Mouse (Mus musculus) A20 (cell line): ENCODE measurements around the gene Klk14.
"Not testable (repeated sequence)": the region's sequence is repeated elsewhere in the genome, so short reads cannot be mapped to it uniquely, and the experiment has no call there.

Experiments used
- DNase-seq: peaks from one replicate; pipeline ENCODE4 v3.0.0-alpha.2; 2011; ENCODE audit warnings: low read depth, low spot score

Klk14 gene

DNA sequence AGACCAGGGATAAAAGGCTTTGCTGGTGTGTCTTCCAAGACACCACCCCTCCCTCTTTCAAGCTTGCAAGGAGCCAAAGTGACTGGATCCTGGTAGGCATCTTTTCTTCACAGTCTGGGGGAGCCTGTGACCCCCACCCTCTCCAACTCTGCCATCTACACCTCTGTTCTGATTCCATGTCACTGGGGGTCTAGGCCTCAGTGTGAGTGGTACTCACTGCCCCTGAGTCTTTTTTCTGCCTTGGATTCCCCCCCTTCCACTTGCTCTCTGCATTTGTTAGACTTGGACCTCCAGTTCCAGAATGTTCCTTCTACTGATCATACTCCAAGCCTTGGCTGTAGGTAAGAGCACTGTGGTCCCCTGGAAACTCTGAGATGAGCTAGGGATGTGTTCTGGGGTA lies at the start of gene Klk14:
Klk14 (plus strand) TSS at position 301 of the 400 bp plus-strand sequence.
- no peak for DNase-seq

DNA sequence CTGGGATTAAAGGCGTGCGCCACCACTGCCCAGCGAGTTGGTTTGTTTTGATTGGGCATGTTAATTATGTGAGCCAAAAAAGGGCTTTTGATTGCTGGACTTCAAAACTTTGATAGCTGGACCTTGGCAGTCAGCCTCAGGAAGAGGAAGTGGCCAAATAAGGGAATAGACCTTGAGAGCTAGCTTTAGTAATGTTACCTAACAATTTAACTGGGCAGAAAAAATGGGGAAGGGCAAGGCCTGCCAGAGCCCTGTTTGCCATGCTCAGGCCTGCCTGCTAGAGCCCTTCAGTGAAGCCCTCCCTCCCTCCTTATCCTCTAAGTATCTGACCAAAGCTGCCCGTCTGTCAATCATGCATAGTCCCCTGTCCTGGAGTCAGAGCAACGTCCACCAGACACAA lies 47.6 kb upstream of the Klk14 start:
- DNase-seq, result peak; percentile 4

DNA sequence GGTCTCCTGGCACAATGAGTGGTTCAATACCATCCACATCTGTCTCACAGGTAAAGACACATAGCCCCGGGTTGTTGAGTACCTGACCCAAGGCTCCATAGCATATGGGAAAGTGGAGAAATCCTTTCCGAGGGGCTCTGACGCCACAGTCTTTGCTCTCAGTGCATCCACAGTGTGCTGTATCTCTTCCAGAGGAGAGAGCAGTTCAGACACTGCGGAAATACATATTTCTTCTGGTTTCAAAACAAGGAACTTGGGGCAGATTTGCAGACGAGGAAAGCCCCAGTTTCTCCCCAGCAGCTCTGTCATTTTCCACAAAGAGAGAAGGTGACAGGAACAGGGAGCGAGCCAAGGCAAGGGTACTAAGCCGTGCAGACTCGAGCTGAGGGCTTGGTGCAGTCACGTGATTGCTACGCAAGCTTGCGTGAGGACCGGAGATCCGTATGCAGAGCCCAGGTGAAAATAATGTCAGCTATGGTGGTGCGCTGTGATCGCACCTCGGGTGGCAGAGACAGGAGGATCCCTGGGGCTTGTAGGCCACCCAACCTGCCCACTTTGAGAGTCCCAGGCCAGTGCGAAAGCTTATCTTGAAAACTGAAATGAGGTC lies 47.1 kb upstream of the Klk14 start:
- no peak for DNase-seq

DNA sequence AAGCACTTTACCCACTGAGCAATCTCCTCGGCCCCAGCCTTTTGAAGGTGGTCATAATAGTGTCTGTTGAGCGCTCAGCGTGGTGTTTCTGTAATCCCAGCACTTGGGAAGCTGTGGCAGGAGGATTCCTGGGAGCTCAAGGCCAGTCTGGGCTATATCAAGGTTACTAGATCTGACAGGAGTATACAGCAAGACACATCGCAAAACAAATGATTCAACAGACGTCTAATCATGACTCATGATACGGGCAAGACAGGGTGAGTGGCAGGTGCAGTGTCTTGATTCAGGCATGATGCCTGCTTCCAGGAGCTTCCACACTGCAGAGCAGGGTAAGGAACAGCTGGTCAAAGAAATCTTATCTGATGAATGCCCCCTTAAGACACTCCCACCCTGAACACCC lies 37.5 kb upstream of the Klk14 start:
- no peak for DNase-seq

DNA sequence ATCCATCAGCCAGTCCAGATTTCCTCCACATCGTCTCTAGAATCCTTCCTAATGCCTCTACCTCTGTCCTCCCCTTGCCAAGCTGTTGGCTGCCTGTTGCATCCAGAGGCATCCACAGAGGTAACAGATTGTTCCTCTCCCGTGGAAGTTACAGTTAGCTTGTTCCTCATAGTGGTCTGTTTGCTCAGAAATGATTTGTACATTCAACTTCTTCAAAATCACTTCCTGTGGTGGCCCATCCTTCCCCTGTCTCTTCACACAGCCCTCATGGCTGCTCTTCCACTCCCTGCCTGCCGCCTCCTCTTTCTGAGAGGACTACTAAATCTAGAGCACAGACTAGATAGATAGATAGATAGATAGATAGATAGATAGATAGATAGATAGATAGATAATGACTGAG lies 35.7 kb upstream of the Klk14 start:
- DNase-seq, result no peak

DNA sequence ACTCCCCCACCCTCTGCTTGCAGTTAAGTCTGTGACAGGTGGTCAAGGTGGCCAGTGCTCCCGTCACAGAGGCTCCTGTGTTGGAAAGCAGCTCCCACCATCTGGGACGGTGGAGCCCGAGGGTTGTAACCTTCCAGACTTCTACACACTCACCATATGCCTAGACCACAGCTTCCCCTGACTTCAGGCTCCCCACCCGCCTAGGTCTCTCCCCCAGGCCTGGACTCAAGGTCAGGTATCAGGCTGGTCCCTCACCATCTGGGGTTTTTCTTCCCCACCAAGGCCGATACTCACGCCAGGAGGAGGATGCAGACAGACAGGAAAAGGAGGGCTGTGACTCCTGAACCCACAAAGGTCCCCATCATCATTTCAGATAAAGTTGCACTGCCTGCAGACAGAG lies 34.0 kb upstream of the Klk14 start:
- DNase-seq, result no peak

DNA sequence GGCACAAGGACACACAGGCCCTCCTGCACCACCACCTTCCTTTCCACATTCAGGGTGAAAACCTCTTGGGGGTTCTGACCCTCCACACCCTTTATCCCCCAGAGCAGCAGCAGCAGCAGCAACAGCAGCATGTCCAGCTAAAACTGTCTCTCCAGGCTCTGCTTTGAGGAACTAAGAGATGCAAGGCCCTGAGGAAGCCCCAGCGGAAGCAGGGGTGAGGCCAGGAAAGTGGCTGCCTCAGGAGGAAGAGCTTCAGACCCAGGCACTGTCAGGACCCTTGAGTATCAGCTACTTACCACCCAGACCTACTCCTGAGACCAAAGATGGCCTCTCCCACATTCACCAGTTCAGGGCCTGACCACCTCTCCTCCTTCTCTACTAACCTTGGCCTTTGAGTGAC lies 30.2 kb upstream of the Klk14 start, which contains the start of gene Siglece:
Siglece (minus strand) TSS at position 160 of the 400 bp plus-strand sequence.
- DNase-seq, result no peak

DNA sequence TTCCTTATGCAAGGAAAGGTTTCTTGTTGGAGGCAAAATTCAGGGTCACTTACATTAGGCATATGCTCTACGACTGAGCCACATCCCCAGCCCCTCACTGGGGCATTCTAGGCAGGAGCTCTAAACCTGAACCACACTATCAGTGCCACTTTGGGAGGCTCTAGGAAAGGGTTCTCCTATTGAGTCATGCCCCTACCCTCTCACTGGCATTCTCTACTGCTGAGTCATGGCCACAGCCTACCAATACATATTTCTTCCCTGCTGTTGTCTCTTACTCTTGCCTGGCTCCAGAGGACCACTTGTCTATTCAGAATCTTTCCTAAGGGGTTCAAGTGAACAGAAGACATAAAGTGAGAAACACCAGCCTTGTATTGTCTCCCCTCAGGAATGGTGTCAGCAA lies 27.4 kb upstream of the Klk14 start:
- no peak for DNase-seq

DNA sequence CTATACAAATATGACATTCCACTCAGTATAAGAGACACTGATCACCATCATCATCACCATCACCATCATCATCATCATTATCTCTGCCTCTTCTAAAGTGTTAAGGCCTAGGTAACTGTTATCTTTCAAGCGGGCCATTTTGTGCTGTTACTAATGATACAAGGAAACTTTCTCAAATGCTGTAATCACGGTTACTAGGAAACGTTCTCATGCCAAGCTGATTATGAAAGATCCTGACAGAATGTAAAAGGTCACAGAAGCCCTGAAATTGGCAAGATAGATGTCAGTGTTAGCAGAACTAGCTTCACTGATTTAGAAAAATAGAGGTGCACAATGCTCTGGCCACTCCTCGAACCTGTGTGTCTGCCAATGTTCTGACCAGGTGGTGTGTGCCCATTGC lies 23.0 kb upstream of the Klk14 start:
- not testable (repeated sequence) for DNase-seq

DNA sequence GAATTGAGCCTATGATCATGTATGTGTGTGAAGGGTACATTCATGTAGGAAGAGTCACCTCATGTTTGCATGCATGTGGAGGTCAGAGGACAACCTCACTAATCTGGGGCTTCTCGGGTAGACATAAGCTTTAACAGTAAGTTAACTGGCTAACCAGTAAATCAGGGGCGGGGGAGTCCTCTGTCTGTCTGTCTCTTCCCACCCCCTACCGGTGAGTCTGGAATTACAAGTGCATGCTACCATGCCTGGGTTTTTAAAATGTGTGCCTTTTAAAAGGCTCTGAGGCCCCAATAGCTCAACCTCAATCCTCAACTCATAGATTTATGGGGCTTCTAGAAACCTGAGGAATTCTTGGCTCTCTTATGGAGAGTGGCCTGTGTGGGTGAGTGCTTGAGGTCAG lies 21.6 kb upstream of the Klk14 start:
- DNase-seq, result peak; percentile 66

DNA sequence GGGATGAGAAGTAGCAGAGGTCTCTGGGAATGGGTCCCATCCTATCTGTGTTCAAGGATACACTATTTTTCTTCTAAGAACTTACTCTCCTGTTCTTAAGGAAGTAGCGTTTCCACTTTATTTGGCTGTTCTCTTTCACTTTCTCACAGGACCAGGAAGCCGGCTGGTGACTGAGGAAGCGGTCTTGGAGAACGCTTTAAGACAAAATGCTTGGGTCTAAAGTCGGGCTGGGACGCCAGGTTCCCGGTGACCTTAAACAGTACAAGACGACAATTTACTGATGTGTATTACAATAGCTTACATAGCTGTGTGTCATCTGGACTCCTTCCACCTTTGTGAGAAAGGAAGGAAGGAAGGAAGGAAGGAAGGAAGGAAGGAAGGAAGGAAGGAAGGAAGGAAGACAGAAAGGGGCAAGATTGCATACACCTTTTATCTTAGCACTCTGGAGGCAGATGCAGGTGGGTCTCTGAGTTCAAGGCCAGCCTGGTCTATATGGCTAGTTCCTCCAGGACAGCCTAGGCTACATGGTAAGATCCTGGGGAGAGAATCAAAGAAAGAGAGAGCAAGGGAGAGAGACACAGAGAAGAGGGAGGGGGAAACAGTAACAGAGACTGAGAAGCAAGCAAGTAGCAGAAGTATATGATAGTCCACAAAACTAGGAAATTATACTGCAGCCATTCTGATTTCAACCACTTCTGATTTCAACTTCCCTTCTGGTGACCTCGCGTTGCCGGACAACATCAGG lies 19.0 kb upstream of the Klk14 start:
- DNase-seq, result no peak

DNA sequence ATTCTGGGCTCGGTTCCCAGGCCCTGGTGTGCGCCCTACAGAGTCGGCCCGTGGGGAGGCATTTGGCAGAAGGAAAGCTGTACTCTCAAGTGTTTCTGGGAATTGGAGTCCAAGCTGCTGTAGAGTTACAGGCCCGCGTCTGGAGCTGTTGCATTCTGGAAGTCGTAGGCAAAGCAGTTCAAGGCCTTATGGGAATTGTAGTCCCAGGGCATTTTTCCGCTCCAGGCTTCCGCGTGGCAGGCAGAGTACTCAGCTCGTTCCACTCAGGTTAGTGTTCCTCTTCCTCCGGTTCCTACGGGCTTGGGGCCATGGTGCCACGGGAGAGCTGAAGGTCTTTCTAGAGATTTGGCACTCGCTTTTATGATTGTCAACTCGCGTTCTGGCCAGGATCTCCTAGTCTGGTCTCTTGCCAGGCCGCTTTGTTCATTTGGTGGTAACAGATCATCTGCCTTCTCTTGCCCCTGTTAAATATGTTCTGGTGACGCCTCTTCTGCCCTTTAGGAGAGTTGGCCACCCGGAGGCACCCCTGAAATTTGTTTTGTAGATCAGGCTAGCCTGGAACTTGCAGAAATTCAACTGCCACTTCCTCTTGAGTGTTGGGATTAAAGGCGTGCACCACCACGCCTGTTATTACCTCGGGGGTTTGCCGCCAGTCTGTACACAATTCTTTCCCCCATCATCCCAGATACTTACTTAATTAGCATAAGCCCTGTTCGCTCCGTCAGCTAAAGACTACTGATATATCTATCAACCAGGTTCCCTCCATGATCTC lies 18.2 kb upstream of the Klk14 start, which contains the start of gene Ctu1:
Ctu1 (plus strand) TSS at position 208 of the 772 bp plus-strand sequence.
- peak; percentile 90 for DNase-seq

DNA sequence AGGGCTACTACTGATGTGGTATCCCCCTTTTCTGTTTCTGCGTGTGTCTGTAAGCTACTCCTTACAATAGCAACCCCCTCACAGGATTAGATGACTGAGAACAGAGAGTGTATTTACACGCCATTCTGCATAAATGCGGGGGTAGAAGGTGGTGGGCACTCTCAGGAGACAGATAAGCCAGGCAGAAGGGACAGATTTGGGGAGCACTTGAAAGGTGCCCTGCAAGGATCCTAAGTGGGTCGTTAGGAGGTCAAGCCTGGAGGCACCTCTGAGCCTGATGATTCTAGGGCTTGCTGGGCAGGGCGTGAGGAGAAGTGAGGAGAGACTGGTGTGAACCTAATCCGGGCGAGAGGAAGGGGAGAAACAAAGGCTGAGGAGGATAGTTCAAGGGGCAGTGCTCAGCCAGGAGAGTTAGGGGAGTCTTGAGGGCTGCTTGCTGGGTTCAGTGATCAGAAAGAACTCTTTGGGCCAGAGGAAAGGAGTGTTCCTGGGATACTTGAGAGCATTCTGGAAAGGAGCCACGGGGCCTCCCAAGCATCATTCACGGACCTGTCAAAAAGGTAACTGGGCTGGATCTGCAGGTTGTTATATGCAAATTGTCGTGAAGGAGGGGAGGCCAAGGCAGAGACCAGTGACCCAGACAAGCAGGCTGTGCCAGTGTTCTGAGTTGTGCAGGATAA lies 17.5 kb upstream of the Klk14 start:
- DNase-seq, result no peak

DNA sequence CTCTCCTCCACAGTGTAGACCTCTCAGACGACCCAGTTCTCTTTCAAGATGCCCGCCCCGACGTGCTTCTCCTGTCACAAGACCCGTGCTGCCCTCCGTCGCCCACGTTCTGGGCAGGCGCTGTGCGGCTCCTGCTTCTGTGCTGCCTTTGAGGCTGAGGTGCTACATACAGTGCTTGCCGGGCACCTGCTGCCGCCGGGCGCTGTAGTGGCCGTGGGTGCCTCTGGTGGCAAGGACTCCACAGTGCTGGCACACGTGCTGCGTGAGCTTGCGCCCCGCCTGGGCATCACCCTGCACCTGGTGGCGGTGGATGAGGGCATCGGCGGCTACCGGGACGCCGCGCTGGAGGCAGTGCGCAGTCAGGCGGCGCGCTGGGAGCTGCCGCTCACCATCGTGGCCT lies 15.1 kb upstream of the Klk14 start:
- DNase-seq, result no peak

DNA sequence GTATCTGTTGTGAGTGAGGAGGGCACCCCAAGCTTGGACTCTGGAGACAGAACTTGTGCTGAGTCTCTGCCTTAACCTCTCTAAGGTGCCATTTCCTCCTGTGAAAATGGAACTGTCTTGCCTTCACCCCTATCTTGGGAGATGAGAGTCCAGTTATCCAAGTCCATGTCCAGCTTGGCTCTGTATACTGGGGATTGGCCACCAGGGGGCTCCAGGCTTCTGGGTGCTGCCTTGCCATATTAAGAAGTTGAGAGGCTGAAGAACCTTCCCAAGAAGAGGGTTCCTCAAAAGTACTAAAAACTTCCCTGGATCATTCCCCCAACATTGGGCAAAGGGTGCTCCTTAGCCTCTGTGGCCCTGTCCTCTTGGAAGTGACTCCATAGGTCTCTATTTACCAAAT lies 11.7 kb upstream of the Klk14 start:
- peak; percentile 42 for DNase-seq

DNA sequence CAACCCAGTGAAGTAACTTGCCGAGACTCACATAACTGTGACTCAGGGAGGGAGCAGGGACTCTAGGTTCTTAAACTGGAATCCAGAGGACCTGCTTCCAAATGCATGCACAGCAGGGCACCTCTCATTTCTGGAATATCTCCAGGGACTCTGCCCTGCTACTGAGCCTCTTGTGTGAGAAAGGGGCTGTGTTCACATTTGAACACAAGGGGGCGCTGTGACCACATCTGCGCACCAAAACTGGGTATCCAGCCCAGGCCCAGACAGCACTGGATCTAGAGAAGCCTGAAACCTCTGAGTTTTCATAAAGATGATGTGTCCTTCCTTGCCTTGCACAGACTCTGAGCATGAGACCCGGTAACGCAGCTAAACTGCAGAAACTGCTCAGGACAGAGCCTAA lies 9.3 kb upstream of the Klk14 start:
- peak; percentile 63 for DNase-seq

DNA sequence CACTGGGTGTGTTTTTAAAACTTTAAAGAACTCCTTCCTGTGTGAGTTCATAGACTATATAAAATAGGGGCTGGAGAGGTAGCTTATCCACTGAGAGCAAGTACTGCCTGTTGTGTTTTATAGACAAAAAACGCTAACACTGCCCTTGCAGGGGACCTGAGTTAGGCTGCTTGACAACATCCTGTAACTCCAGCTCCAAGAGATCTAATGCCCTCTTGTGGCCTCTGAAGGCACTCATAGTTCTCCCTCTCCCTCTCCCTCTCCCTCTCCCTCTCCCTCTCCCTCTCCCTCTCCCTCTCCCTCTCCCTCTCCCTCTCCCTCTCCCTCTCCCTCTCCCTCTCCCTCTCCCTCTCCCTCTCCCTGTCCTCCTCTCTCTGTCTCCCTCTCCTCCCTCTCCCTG lies 7.7 kb upstream of the Klk14 start:
- DNase-seq, result peak; percentile 26

DNA sequence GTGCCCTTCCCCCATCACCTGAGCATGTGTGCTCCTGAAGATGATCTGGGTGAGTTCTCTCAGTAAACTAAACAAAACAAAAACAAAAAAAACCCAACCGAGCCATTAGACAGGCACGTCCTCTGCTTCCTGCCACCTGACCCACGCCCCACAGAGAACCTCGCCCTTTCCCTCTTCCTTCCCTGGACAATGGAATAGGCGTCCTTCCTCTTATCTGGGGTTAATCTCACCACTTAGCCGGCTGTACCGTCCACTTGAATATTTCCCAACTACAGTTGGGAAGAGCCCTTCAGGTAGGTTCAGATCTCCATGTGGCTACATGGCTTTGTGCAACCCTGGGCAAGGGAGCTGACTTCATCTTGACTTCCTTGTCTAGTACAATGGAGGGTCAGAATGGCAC lies 5.1 kb upstream of the Klk14 start:
- DNase-seq, result no peak

DNA sequence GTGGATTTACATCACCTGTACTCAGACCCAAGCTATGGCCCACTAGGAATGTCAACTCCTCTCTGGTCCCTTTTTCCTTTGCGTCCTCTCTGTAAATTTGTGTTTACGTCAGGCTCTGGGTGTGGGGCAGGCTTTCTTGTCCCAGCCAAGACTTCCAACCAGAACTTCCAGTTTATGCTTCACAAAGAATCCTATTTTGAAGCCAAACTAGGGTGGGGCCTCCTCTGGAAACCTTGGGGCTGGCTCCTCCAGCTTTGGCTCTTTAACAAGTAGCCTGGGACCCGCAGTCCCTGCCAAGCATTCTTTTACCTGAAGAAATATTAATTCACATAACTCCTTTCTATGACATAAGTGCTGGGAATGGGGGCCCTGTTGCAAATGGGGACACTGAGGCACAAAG lies 19.8 kb downstream of the Klk14 start:
- no peak for DNase-seq

DNA sequence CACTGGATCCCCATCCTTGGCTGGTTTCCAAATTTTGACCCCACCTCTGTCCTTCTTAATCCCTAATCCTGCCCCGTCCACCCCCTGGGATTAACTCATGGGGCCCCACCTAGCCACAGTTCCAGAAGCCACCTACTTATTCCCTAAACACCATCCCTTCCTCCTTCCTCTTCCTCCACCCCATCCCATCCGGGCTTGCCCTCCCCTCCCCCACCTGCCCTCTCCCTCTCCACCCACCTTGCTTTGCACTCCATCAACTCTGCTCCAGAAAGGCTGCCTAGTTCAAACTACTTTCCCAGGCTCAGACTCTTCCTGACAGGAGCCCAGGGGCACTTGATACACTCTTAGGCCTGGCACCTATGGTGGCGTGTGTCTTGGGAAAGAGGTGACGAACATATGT lies 22.0 kb downstream of the Klk14 start, which contains the start of gene Klk13:
Klk13 (plus strand) TSS at position 301 of the 400 bp plus-strand sequence.
- DNase-seq, result no peak

DNA sequence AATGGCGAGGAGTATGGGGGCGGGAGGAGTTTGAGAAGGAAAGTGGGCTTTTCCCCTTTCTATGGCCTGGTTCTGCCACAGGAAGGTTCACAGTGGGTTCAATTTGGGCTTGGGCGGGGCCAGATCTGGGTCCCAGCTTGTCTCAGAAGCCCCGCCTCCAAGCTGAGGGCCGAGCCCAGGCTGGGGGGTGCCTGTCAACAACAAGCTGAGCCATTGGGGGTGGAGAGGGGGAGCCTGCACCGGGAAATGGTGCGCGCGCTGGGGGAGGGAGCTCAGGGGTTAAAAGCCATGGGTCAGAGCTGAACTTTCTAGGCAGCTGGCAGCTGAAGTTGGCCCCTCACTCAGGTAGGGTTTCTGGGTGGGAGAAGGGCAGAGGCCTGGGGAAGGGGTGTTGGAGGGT lies 22.7 kb downstream of the Klk14 start:
- DNase-seq, result no peak
